Mouse (Mus musculus) large intestine, adult 2 months (tissue): ENCODE measurements around the gene Tmem117. TPM values are rescaled to one million over a fixed set of nuclear protein-coding genes. Genes with fewer than 3 reads are reported as not detected.

Experiments used
- DNase-seq: peaks from one replicate; pipeline ENCODE4 v3.0.0-alpha.2; 2012; ENCODE audit warnings: low read depth, low spot score
- WGBS: fragments of 180-500 bp; shearing (Covaris S2); methylation state at CpG from one replicate; pipeline ENCODE4 v1.1.7; 2018; 5-methylcytosine and 5-hydroxymethylcytosine counted together
- polyA plus RNA-seq: library from polyadenylated mRNA; depleted of rRNA; stranded (reverse); fragments of >200 nt; gene quantifications from 2 replicates; pipeline ENCODE4 v1.2.3, GENCODE M21; 2012; rRNA removed

The Tmem117 gene
- polyA plus RNA-seq, 1 experiment: 18.7 TPM

DNA sequence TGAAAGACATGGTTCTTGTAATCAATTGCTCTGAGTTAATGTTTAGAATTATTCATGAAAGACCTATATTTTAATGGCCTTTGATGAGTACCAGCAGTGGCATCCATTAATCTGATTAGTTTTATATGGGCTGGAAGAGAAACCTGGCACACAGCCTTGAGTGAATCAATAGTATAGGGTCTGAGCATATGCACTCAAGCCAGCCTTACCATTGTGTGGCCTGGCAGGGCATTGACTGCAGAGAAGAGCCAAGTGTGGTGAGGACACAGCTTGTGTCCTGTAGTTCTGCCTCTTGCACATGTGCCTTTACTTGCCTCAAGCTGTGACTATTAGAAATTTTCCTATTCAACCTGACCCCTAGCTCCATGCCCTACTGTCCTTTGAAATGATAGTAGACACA is 472.5 kb downstream of the Tmem117 start:
- no peak for DNase-seq

DNA sequence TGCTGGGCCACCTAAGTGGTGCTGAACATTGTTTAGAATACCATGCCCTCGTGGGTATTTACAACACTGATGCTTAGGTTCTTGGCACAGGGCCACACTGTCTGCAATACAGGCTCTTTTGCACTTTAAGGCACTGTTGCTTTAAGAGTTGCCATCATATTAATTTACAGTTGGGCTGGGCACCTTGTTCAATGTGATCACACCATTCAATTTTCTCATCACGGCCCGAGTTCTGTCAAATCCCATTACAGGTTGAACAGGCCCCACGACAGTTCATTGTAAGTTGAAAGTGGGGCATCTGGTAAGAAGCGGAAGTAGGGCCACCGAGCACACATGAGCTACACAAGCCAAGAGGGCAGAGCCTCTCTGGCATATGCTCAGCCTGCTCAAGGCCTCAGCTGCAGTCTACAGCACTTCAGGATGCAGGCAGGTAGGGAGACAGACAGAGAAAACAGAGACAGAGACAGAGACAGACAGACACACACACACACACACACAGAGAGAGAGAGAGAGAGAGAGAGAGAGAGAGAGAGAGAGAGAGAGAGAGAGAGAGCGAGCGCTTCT is 478.3 kb downstream of the Tmem117 start:
- DNase-seq: no peak

DNA sequence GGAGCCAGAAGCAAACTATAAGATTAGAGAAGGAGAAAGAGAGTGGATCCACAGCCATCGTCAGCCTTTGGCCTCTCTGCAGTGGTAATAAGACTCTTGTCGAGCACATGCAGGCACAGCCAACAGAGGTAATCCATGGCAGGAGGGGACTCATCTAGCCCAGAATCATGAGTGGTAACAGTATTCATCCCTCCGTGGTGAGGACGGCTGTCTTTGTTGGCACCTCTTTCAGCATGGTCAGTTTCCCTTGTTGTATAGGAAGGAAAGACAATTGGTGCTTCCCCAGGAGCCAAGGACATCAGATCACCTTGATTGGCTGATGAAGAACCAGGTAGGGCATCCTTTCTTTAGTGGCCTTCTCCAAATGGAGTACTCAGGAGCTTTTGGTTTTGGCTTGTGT is 479.6 kb downstream of the Tmem117 start:
- no peak for DNase-seq

More for the DNA sequence above, 478.3 kb downstream of the Tmem117 start:
- WGBS: 38% methylated on average over 8 of the region's 8 CpGs

DNA sequence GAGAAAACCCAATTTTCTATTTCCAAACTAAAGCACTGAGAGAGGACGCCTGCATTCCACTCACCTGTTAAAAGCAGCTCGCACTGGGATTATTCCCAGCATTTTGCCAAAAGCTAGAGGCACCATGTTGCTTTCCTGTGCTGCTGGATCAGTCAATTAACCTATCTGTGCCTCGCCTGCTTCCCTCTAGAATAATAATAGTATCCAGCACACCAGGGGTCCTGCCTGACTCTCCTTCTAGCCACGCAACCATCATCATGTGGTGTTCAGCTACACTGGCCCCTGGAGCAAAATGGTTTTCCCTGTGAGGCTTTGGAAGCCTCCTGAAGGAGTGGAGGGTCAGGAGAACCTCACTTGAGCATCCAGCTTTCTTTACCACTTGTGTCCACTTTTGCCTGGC is 502.4 kb downstream of the Tmem117 start:
- DNase-seq: no peak
- 75% methylated on average over 4 of the region's 4 CpGs for whole genome bisulfite sequencing

More for the DNA sequence above, 479.6 kb downstream of the Tmem117 start:
- 94% methylated on average over 4 of the region's 4 CpGs for WGBS

DNA sequence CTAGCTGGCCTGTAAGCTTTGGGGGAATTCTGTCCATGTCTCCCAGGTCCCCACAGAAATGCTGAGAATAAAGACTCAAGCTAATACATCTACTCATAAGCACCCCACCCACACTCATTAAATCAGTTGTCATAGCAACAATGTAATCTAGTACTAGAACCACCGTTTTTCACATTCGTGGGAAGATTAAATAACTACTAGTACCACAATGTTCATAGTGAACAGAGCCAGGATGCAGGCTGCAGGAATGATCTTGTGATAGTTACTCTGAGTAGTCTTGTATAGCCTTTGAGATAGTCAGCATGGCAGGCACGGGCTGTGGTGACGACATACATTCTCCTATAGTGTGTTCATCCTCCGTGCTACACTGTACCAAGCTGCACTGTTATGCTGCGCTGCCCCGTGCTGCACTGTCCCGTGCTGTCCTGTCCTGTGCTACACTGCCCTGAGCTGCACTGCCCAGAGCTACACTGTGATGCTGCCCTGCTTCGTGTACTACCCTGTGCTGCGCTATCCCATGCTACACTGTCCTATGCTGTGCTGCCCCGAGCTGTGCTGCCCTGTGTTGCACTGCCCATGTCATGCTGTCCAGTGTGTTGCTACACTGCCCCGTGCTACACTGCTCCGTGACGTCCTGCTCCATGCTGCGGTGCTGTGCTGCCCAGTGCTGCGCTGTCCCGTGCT is 507.0 kb downstream of the Tmem117 start:
- WGBS: 88% methylated on average over 17 of the region's 17 CpGs
- DNase-seq: no peak

DNA sequence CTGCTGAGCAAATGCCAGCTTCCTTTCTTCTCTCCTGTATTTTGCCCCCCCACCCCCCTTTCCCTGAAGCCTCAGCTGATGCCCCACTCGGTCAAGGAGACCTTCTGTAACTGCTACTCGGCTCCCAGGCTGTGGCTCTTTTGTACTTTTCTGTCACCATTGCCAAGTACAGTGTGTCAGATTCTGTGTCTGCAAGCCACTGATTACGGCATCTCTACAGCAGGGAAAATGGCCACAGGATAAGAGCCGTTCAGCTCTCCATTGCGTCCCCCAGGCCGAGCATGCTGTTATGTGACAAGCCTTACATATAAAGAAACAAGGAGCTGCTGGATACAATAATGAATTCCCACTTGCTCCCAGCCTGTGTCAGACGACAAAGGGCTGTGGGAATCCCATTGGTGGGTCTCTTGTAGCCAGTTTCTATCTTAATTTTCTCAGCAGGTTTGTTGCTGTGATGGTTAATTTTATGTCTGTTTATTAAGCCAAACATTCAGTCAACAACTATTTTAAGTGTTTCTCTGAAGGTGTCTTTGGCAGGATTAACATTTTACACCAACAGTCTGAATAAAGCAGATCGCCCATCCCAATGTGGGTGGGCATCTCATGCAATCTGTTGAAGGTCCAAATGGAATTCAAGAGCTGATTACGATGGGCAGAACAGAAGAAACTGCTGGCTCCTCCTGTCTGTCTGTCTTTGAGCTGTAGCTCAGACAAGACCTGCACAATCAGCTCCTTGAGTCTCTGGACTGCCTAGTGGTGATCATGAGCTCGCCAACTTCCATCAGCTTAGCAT is 508.2 kb downstream of the Tmem117 start:
- 78% methylated on average over 10 of the region's 10 CpGs for WGBS
- DNase-seq: no peak

DNA sequence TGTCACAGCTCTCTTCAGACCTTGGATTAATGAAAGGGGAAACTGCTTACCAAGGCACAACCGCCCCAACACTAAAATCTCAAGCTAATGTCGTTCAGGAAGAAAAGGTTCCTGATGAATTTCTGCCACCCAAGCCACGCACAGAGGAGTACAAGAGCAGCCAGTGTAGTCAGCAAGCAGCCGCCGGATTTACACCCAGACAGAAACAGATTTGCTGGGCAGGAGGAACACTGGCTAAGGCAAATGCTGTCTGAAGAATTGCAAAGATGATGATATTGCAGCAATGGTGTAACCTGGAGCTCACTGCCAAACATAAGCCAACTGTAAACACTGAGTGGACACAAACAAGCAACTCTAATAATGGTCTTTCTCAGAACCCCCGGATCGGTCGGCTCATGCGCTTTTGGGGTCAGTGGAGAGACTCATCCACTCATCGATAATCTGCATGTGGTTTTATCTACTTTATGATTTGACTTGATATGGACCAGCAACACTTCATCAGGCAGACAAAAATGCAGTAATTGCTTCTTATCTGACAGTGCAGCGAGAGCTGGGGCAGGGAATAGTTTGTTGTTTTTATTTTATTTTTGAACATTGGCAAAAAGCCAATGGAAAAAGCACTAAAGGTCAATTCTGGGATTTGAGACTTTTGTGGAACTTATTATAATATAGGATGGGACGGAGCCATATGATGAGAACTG is 509.8 kb downstream of the Tmem117 start:
- 70% methylated on average over 12 of the region's 12 CpGs for WGBS

DNA sequence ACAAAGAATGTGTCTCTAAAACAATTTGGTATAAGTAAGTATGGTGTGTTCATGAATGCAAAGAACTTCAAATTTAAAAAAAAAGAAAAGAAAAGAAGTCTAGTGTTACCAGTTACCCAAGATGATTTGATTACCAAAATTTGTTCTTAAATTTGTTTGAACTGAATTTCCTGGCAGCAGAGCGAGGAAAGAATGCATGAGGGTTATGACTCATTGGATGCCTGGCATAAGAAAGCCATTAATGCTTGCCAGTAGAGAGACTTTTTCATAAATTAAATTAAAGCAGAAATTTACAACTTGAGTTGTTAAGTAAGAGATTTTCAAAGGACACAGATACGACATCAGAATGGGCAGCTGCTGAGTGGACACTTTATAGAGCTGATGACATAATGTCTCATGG is 515.1 kb downstream of the Tmem117 start:
- WGBS: 49% methylated on average over 2 of the region's 2 CpGs
- no peak for DNase-seq

More for the DNA sequence above, 509.8 kb downstream of the Tmem117 start:
- DNase-seq: no peak

DNA sequence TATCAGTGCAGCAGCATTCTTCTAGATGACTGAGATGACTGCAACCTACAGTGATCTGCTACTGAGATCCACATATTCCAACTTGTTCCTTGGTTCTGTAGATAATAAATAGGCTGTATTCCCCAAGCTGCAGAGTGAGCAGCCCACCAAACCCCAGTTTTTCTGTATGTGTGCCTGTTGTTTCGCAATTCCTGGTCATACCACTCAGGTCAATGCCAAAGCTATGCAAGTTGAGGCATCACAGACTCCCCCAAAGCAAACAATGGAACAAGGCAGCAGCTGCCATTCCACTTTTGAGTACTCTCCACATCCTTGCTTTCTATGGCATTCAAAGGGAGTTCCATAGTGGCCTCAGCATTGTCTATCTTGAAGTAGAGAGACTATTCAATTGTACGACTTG is 516.1 kb downstream of the Tmem117 start:
- 75% methylated on average over 2 of the region's 2 CpGs for WGBS
- DNase-seq: no peak

Other genes starting within 250 kb of the Tmem117 start
- gene Adamts20, start 163.8 kb upstream of the Tmem117 start, polyA plus RNA-seq: 0.02 and 0.08 TPM in 2 replicates
- gene Pus7l, start 85.7 kb upstream of the Tmem117 start, polyA plus RNA-seq: 2.8 and 2.9 TPM in 2 replicates
- gene Irak4, start 85.6 kb upstream of the Tmem117 start, polyA plus RNA-seq: 16.9 and 24.4 TPM in 2 replicates
- gene Twf1, start 39.3 kb upstream of the Tmem117 start, polyA plus RNA-seq: 59.0 and 64.5 TPM in 2 replicates